Mouse (Mus musculus) kidney, postnatal 0 days (tissue): ENCODE results near the gene Ngef. TPM values are rescaled to one million over a fixed set of nuclear protein-coding genes. Genes with fewer than 3 reads are reported as not detected.

Experiments used
- ATAC-seq: fragments of 200-750 bp; cut with Nextera tagmentation; replicated peaks from 2 replicates; pipeline ENCODE4 v1.8.0; 2017; ENCODE audit warnings: low read depth, moderate number of reproducible peaks, moderate TSS enrichment, moderate library complexity; ENCODE audit not compliant: low FRiP score
- DNase-seq: peaks from one replicate; pipeline ENCODE4 v3.0.0-alpha.2; 2016; ENCODE audit warnings: low spot score
- H3K27ac ChIP-seq: fragments of 300-500 bp; sonication (generic); 2 replicates; pipeline ENCODE4 v1.5.1; 2014; ENCODE audit warnings: mild to moderate bottlenecking
- H3K27me3 ChIP-seq: fragments of 300-500 bp; sonication (generic); 2 replicates; pipeline ENCODE4 v1.6.1; 2014; ENCODE audit warnings: low read length, mixed read lengths; ENCODE audit not compliant: insufficient read depth
- H3K36me3 ChIP-seq: fragments of 300-500 bp; sonication (generic); 2 replicates; pipeline ENCODE4 v1.6.1; 2014; ENCODE audit warnings: low read length, mixed read lengths; ENCODE audit not compliant: insufficient read depth
- H3K4me1 ChIP-seq: fragments of 300-500 bp; sonication (generic); replicated peaks from 2 replicates; pipeline ENCODE4 v1.6.1; 2014; ENCODE audit warnings: antibody characterized with exemption, low read length, mixed read lengths; ENCODE audit not compliant: insufficient read depth
- H3K4me2 ChIP-seq: fragments of 300-500 bp; sonication (generic); 2 replicates; pipeline ENCODE4 v1.6.1; 2014; ENCODE audit warnings: mild to moderate bottlenecking, low read length, moderate library complexity, mixed read lengths
- H3K4me3 ChIP-seq: fragments of 300-500 bp; sonication (generic); replicated peaks from 2 replicates; pipeline ENCODE4 v1.5.1; 2014; ENCODE audit warnings: low read depth, low read length
- H3K9ac ChIP-seq: fragments of 300-500 bp; sonication (generic); 2 replicates; pipeline ENCODE4 v1.6.1; 2014; ENCODE audit warnings: low read depth, low read length
- H3K9me3 ChIP-seq: fragments of 300-500 bp; sonication (generic); replicated peaks from 2 replicates; pipeline ENCODE4 v1.6.1; 2016; ENCODE audit warnings: low read length, inconsistent platforms, mixed read lengths
- CTCF ChIP-seq: IDR thresholded peaks from 2 replicates; pipeline ENCODE4 v1.5.1; 2016; ENCODE audit warnings: antibody characterized with exemption, low read depth, mild to moderate bottlenecking, moderate library complexity
- WGBS: fragments of 180-500 bp; shearing (Covaris S2); extraction: QIAGEN DNeasy Blood & Tissue Kit; methylation state at CpG from one replicate; pipeline ENCODE4 v1.1.7; 2014; 5-methylcytosine and 5-hydroxymethylcytosine counted together
- polyA plus RNA-seq: library from polyadenylated mRNA; unstranded; fragments of >200 nt; fragmentation: Nextera tagmentation; extraction: Ambion mirVana; gene quantifications from 2 replicates; pipeline ENCODE4 v1.2.1, GENCODE M21; 2015

Gene Ngef
- polyA plus RNA-seq, 1 experiment from 2014 or later = 4.4 TPM

- peak; percentile 15; the same call in 1 of the 2 replicates for ATAC-seq
- H3K27me3 ChIP-seq = no peaks in the 10 kb centered on the region
- TF ChIP-seq CTCF = no peak
- H3K27ac ChIP-seq = peak overlapping the region; percentile 78
- no peaks in the 10 kb centered on the region for H3K36me3 ChIP-seq
- no peak overlapping the region for H3K9ac ChIP-seq
- H3K4me1 ChIP-seq = 0 out of 2 replicates have a peak, but pooled peaks cover 6% of the 10 kb centered on the region
- no peak for DNase-seq
- H3K9me3 ChIP-seq = no peaks in the 10 kb centered on the region
- H3K4me3 ChIP-seq = no peak overlapping the region
- WGBS = 38% methylated on average over 6 of the region's 6 CpGs
- H3K4me2 ChIP-seq = peak overlapping the region; percentile 15; the same call in 1 of the 2 replicates
Observed at GRCm38 (mm10) chr1:87574353-87574752, 683 bp upstream of the Ngef start.

DNA sequence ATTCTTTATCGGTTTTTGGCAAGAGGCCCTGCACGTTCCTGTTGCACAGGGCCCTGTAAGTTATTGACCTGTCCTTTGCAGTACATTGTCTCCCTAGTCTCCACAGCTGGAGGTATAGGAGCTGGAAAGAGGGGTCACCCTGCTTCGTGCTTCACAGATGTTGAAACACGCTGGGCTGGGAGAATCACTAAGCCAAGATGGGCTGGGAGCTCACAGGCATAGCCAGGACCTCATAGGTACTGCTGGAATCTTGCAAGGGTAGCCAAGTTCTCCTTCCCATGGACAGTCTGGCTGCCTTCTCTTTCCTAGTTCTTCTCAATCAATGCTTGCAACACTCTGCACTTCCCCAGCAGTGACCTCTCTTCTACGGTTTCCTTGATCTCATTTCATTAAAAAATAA is 409 bp downstream of the Ngef start:
- H3K36me3 ChIP-seq = no peaks in the 10 kb centered on the region
- no peak for TF ChIP-seq CTCF
- 64% methylated on average over 5 of the region's 5 CpGs for WGBS
- 0 out of 2 replicates have a peak, but pooled peaks cover 6% of the 10 kb centered on the region for H3K4me1 ChIP-seq
- H3K4me3 ChIP-seq = no peak overlapping the region
- ATAC-seq = no peak
- no peak for DNase-seq
- peak overlapping the region; percentile 30; the same call in 1 of the 2 replicates for H3K4me2 ChIP-seq
- no peaks in the 10 kb centered on the region for H3K9me3 ChIP-seq
- no peak overlapping the region for H3K9ac ChIP-seq
- H3K27ac ChIP-seq = peak overlapping the region; percentile 78
- no peaks in the 10 kb centered on the region for H3K27me3 ChIP-seq

GRCm38 (mm10) chr1:87568398-87568797 is 5.3 kb downstream of the Ngef start:
- no peaks in the 10 kb centered on the region for H3K4me1 ChIP-seq
- no peak for DNase-seq

DNA sequence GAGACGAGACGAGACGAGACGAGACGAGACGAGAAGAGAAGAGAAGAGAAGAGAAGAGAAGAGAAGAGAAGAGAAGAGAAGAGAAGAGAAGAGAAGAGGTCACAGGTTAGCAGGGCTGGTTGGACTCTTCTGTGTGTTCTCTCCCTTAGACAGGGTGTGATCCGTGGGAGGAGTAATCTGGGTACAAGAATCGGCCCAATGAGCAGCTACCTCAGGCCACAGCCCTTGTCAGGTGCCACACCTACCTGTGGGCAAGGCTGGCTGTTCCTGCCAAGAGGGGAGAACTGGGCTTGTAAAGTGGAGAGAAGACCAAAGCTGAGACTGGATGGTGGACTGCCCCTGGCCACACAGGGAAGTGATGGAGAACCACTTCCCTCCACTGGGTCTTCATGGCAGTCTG is 7.9 kb downstream of the Ngef start:
- Histone ChIP-seq H3K4me1 (no peaks in the 10 kb centered on the region), H3K27ac (no peak overlapping the region), H3K27me3 (no peaks in the 10 kb centered on the region), H3K9me3 (no peaks in the 10 kb centered on the region), H3K9ac (no peak overlapping the region), H3K4me2 (no peak overlapping the region), H3K36me3 (no peaks in the 10 kb centered on the region), H3K4me3 (no peak overlapping the region)
- DNase-seq (no peak), ATAC-seq (no peak)
- WGBS = 85% methylated on average over 8 of the region's 8 CpGs
- no peak for TF ChIP-seq CTCF

More at GRCm38 (mm10) chr1:87568398-87568797, 5.3 kb downstream of the Ngef start:
- no peaks in the 10 kb centered on the region for H3K36me3 ChIP-seq
- H3K9me3 ChIP-seq = no peaks in the 10 kb centered on the region
- no peak overlapping the region for H3K9ac ChIP-seq
- ATAC-seq = no peak
- no peaks in the 10 kb centered on the region for H3K27me3 ChIP-seq
- H3K4me2 ChIP-seq = no peak overlapping the region
- H3K27ac ChIP-seq = no peak overlapping the region
- no peak overlapping the region for H3K4me3 ChIP-seq
- WGBS = 55% methylated on average over 6 of the region's 6 CpGs
- TF ChIP-seq CTCF = peak; percentile 44; the same call in 1 of the 2 replicates

- H3K27ac ChIP-seq = no peak overlapping the region
- H3K9ac ChIP-seq = no peak overlapping the region
- no peak for TF ChIP-seq CTCF
- no peaks in the 10 kb centered on the region for H3K27me3 ChIP-seq
- H3K36me3 ChIP-seq = no peaks in the 10 kb centered on the region
- DNase-seq = no peak
- no peak for ATAC-seq
- no peaks in the 10 kb centered on the region for H3K4me1 ChIP-seq
- 69% methylated on average over 3 of the region's 3 CpGs for whole genome bisulfite sequencing
- no peaks in the 10 kb centered on the region for H3K9me3 ChIP-seq
- H3K4me3 ChIP-seq = no peak overlapping the region
- no peak overlapping the region for H3K4me2 ChIP-seq
Observed at GRCm38 (mm10) chr1:87562967-87563366, 10.7 kb downstream of the Ngef start.

GRCm38 (mm10) chr1:87553586-87553985 is 20.1 kb downstream of the Ngef start:
- DNase-seq (no peak), ATAC-seq (no peak)
- H3K36me3 ChIP-seq = no peaks in the 10 kb centered on the region
- H3K4me2 ChIP-seq = no peak overlapping the region
- H3K4me3 ChIP-seq = no peak overlapping the region
- no peak for TF ChIP-seq CTCF
- no peak overlapping the region for H3K9ac ChIP-seq
- WGBS = 83% methylated on average over 1 of the region's 1 CpGs
- no peaks in the 10 kb centered on the region for H3K9me3 ChIP-seq
- no peaks in the 10 kb centered on the region for H3K27me3 ChIP-seq
- no peaks in the 10 kb centered on the region for H3K4me1 ChIP-seq
- no peak overlapping the region for H3K27ac ChIP-seq

DNA sequence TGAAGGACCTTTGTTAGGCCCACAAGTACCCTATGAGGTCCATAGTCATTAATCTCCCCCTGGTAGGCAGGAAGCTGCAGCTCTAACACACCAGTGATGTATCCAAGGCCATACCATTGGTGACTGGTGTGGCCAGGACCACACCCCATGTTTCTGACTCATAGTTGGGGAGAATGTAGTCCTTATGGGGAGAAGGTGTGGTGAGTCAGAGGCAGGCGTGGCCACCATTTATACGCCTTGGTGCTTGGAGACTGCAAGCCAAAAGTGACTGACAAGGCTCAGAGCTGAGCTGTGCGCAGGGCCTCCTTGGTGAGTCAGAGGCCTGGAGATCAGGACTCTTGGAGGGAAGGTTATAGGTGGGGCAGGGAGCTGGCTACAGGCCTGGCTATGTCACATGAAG is 22.7 kb downstream of the Ngef start:
- DNase-seq = no peak
- no peak for TF ChIP-seq CTCF
- Histone ChIP-seq H3K4me3 (no peak overlapping the region), H3K9me3 (no peaks in the 10 kb centered on the region), H3K27ac (no peak overlapping the region), H3K27me3 (no peaks in the 10 kb centered on the region), H3K4me1 (no peaks in the 10 kb centered on the region), H3K9ac (no peak overlapping the region), H3K4me2 (no peak overlapping the region), H3K36me3 (no peaks in the 10 kb centered on the region)
- WGBS = 89% methylated on average over 3 of the region's 3 CpGs
- no peak for ATAC-seq
